Mouse (Mus musculus) ovary, adult 2 months (tissue): ENCODE data around the gene Rapgef3. TPM values are rescaled to one million over a fixed set of nuclear protein-coding genes. Genes with fewer than 3 reads are reported as not detected.

Source experiments
- polyA plus RNA-seq: library from polyadenylated mRNA; depleted of rRNA; stranded (reverse); fragments of >200 nt; gene quantifications from 2 replicates; pipeline ENCODE4 v1.2.3, GENCODE M21; 2012; rRNA removed

The Rapgef3 gene
- 42.9 and 48.7 TPM in 2 replicates for polyA plus RNA-seq

GRCm38 (mm10) chr15:97767280-97768186 is at the start of gene Rapgef3:
TSS of gene Rapgef3 (minus strand) at chr15:97767972.

GRCm38 (mm10) chr15:97778311-97779098 is 10.7 kb upstream of the Rapgef3 start, which contains the start of gene Slc48a1:
TSS of gene Slc48a1 (plus strand) at chr15:97778520.

GRCm38 (mm10) chr15:97731111-97731510 is 36.7 kb downstream of the Rapgef3 start, which contains the start of gene Endou:
TSS of gene Endou (minus strand) at chr15:97731339.

GRCm38 (mm10) chr15:97705211-97706050 is 62.3 kb downstream of the Rapgef3 start, which contains the start of gene Rpap3:
TSS of gene Rpap3 (minus strand) at chr15:97705825.

Other genes with a start within 250 kb of the Rapgef3 start
- 5.0 TPM in 2 replicates for gene Rpap3, start 62.1 kb downstream of the Rapgef3 start, polyA plus RNA-seq
- gene Endou, start 36.6 kb downstream of the Rapgef3 start, polyA plus RNA-seq = 0.38 and 0.70 TPM in 2 replicates
- 130 and 138 TPM in 2 replicates for gene Slc48a1, start 10.5 kb upstream of the Rapgef3 start, polyA plus RNA-seq
- gene Hdac7, start 76.5 kb upstream of the Rapgef3 start, polyA plus RNA-seq = 115 and 124 TPM in 2 replicates
- 2.4 and 2.9 TPM in 2 replicates for gene Vdr, start 142.7 kb upstream of the Rapgef3 start, polyA plus RNA-seq
- 45.0 and 67.8 TPM in 2 replicates for gene Tmem106c, start 196.2 kb upstream of the Rapgef3 start, polyA plus RNA-seq
- 0.08 TPM in 1 of 2 replicates, not detected in the other for gene Col2a1, start 236.7 kb upstream of the Rapgef3 start, polyA plus RNA-seq